Comparison of ENCODE assay signal across 14 mouse cellular contexts in genomic region chr12:84211021-84211538, GRCm38 (mm10).
"Had no signal": no experiment of that assay in that cellular context is flagged by ENCODE, and none has a peak within 500 bp of the region (broad histone marks: within the 10 kb centered on the region; RNA-seq: fewer than 3 reads in every experiment).

No protein-coding gene starts in this region.

- H3K27me3 ChIP-seq: limb, embryonic 15.5 days; liver, embryonic 13.5 days; neural tube, embryonic 13.5 days; stomach, embryonic 15.5 days had no signal

- H3K36me3 ChIP-seq: neural tube, embryonic 13.5 days; stomach, embryonic 15.5 days had no signal

- H3K9me3 ChIP-seq: limb, embryonic 15.5 days; liver, embryonic 13.5 days; midbrain, embryonic 10.5 days; neural tube, embryonic 13.5 days; stomach, embryonic 15.5 days had no signal

- H3K4me3 ChIP-seq: limb, embryonic 15.5 days; liver, embryonic 13.5 days; midbrain, embryonic 10.5 days; neural tube, embryonic 13.5 days; stomach, embryonic 15.5 days had no signal

- DNase-seq: kidney, adult 11 months; layer of hippocampus, adult 9-11 months; layer of hippocampus, postnatal 36 days; liver, embryonic 13.5 days; lung, embryonic 14.5 days; lung, postnatal 10 days; lung, postnatal 4 days; midbrain, embryonic 14.5 days; right cerebral cortex, postnatal 14 days; thymus, postnatal 4 days had no signal

- H3K4me2 ChIP-seq: limb, embryonic 15.5 days; liver, embryonic 13.5 days; lung, embryonic 14.5 days; neural tube, embryonic 13.5 days; stomach, embryonic 15.5 days had no signal

- H3K9ac ChIP-seq: limb, embryonic 15.5 days; liver, embryonic 13.5 days; lung, embryonic 14.5 days; neural tube, embryonic 13.5 days; stomach, embryonic 15.5 days had no signal

- H3K27ac ChIP-seq: limb, embryonic 15.5 days; midbrain, embryonic 10.5 days; neural tube, embryonic 13.5 days; stomach, embryonic 15.5 days had no signal
